ENCODE assay signal across 15 mouse cellular contexts in genomic region chr2:119808438-119808837, GRCm38 (mm10). TPM values are rescaled to one million over a fixed set of nuclear protein-coding genes. Genes with fewer than 3 reads are reported as not detected.
"Had no signal": no experiment of that assay in that cellular context is flagged by ENCODE, and none has a peak within 500 bp of the region (broad histone marks: within the 10 kb centered on the region; RNA-seq: fewer than 3 reads in every experiment).

No protein-coding gene starts in this region.

- H3K27me3 ChIP-seq: neural tube, embryonic 12.5 days had no signal

- H3K4me2 ChIP-seq: liver, embryonic 13.5 days; neural tube, embryonic 12.5 days had no signal

- H3K9ac ChIP-seq: liver, embryonic 13.5 days; liver, postnatal 0 days; neural tube, embryonic 12.5 days had no signal

- DNase-seq: kidney, adult 8-10 months; kidney, postnatal 25 days; layer of hippocampus, adult 9-11 months; liver; liver, embryonic 13.5 days; liver, postnatal 0 days; midbrain, embryonic 14.5 days; right cerebral cortex, postnatal 4 days; spleen, adult 18-20 months; thymus, adult 18-20 months; thymus, postnatal 14 days had no signal

- H3K9me3 ChIP-seq: liver, embryonic 13.5 days; neural tube, embryonic 12.5 days had no signal

- ATAC-seq: liver, postnatal 0 days had no signal

- H3K27ac ChIP-seq: liver, embryonic 13.5 days; neural tube, embryonic 12.5 days had no signal

- H3K4me3 ChIP-seq: liver, embryonic 13.5 days; neural tube, embryonic 12.5 days had no signal

RNA-seq across cellular contexts. Expression of gene Tyro3, which starts 10.9 kb away (rescaled TPM):
- total RNA-seq: megakaryocyte progenitor cell, adult 5-6 weeks had no signal

RNA-seq across cellular contexts. Expression of gene Ltk, which starts 48.2 kb away (rescaled TPM):
- total RNA-seq: megakaryocyte progenitor cell, adult 5-6 weeks; monocyte, adult 5-6 weeks had no signal
- polyA plus RNA-seq: limb, embryonic 11.5 days; liver, embryonic 13.5 days had no signal
